Mouse (Mus musculus): ENCODE measurements at regions not wholly inside any gene's neighbourhood (a gene's known extent, or its start where the extent isn't known, plus 50 kb on each side); places are given as distances from the start of the nearest gene placed in this dataset.

GRCm38 (mm10) chr6:76825953-76826352, 328.4 kb upstream of the Gm9008 start:
- no peaks in the 10 kb centered on the region for H3K27me3 ChIP-seq (ENCODE audit: control insufficient read depth, insufficient read depth, insufficient read length)
- no peak for TF ChIP-seq MYOG (IDR thresholded peaks at IDR 0.05; ENCODE audit: control insufficient read depth, extremely low read depth, insufficient read length)
- TF ChIP-seq FOSL1 (IDR thresholded peaks at IDR 0.05; ENCODE audit: insufficient read depth, low read length, poor library complexity, severe bottlenecking), result no peak
- no peak for TF ChIP-seq MAX (IDR thresholded peaks at IDR 0.05)
- no peak for TF ChIP-seq CEBPB (IDR thresholded peaks at IDR 0.05; ENCODE audit: low read depth)
- no peak for TF ChIP-seq USF1 (IDR thresholded peaks at IDR 0.05; ENCODE audit: low read depth)
- TF ChIP-seq MYOD1 (IDR thresholded peaks at IDR 0.05; ENCODE audit: control insufficient read depth, insufficient read length, low read depth), result no peak
- no peak for TF ChIP-seq CTCF (IDR thresholded peaks at IDR 0.05; ENCODE audit: control insufficient read depth, insufficient read depth, insufficient read length)
- no peak overlapping the region for H3K4me3 ChIP-seq (ENCODE audit: insufficient read depth, poor library complexity, severe bottlenecking)
- H3K79me3 ChIP-seq (ENCODE audit: low read depth), result no peaks in the 10 kb centered on the region
- H3K79me2 ChIP-seq (ENCODE audit: control insufficient read depth, insufficient read depth), result no peaks in the 10 kb centered on the region
- H3ac ChIP-seq (ENCODE audit: control insufficient read depth, insufficient read length, low read depth), result no peak overlapping the region
- H3K36me3 ChIP-seq (ENCODE audit: control insufficient read depth, insufficient read depth), result no peaks in the 10 kb centered on the region

GRCm38 (mm10) chr6:76802969-76803368, 305.4 kb upstream of the Gm9008 start:
- no peak overlapping the region for H3K4me3 ChIP-seq (ENCODE audit: insufficient read depth, poor library complexity, severe bottlenecking)
- no peak overlapping the region for H3ac ChIP-seq (ENCODE audit: control insufficient read depth, insufficient read length, low read depth)
- TF ChIP-seq MYOD1 (IDR thresholded peaks at IDR 0.05; ENCODE audit: control insufficient read depth, insufficient read length, low read depth) (peak; percentile 63), FOSL1 (IDR thresholded peaks at IDR 0.05; ENCODE audit: insufficient read depth, low read length, poor library complexity, severe bottlenecking) (no peak)
- H3K36me3 ChIP-seq (ENCODE audit: control insufficient read depth, insufficient read depth), result no peaks in the 10 kb centered on the region
- H3K79me2 ChIP-seq (ENCODE audit: control insufficient read depth, insufficient read depth), result no peaks in the 10 kb centered on the region
- no peaks in the 10 kb centered on the region for H3K79me3 ChIP-seq (ENCODE audit: low read depth)
- no peaks in the 10 kb centered on the region for H3K27me3 ChIP-seq (ENCODE audit: control insufficient read depth, insufficient read depth, insufficient read length)

DNA sequence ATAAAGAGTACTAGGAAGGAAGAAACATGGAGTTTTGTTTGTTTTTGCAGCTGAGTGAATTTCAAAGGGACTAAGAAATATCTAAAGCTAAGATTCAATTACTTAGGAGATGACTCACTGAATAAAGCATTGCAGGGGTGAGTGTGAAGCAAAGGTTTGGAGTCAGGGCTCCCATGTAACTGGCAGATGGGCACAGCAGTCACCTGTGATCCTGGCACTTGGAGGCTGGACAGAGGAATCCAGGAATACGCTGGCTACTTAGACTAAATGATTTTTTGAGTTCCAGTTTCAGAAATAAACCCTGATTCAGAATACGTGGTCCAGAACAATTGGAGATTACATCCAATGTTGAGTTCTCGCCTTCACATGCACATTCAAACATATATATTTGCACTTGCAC, 282.6 kb upstream of the Gm9008 start:
- Histone ChIP-seq H3K27me3 (ENCODE audit: control insufficient read depth, insufficient read depth, insufficient read length) (no peaks in the 10 kb centered on the region), H3K79me2 (ENCODE audit: control insufficient read depth, insufficient read depth) (no peaks in the 10 kb centered on the region), H3K79me3 (ENCODE audit: low read depth) (no peaks in the 10 kb centered on the region), H3ac (ENCODE audit: control insufficient read depth, insufficient read length, low read depth) (no peak overlapping the region), H3K36me3 (ENCODE audit: control insufficient read depth, insufficient read depth) (no peaks in the 10 kb centered on the region), H3K4me3 (ENCODE audit: insufficient read depth, poor library complexity, severe bottlenecking) (no peak overlapping the region)
- TF ChIP-seq USF1 (IDR thresholded peaks at IDR 0.05; ENCODE audit: low read depth) (no peak), FOSL1 (IDR thresholded peaks at IDR 0.05; ENCODE audit: insufficient read depth, low read length, poor library complexity, severe bottlenecking) (no peak), CEBPB (IDR thresholded peaks at IDR 0.05; ENCODE audit: low read depth) (no peak), MYOD1 (IDR thresholded peaks at IDR 0.05; ENCODE audit: control insufficient read depth, insufficient read length, low read depth) (no peak), MAX (IDR thresholded peaks at IDR 0.05) (no peak), CTCF (IDR thresholded peaks at IDR 0.05; ENCODE audit: control insufficient read depth, insufficient read depth, insufficient read length) (no peak), MYOG (IDR thresholded peaks at IDR 0.05; ENCODE audit: control insufficient read depth, extremely low read depth, insufficient read length) (no peak)

DNA sequence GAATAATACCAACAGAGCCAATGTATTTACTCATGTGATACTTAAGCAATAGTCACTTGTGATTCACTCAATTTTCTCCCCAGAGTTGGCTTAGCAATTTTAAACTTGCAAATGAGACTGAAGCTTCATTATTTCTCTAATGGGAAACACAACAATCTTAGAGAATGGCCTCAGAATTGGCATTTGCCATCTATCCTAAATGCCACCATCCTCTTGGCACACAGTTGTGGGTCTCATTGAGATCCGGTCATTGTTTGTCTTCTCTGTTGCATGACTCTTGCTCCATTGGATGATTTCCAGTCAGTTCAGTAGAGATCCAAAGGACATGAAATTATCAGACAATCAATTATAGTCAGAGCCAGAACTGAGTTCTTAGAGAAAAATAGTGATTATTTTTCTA, 280.6 kb upstream of the Gm9008 start:
- Histone ChIP-seq H3K4me3 (ENCODE audit: insufficient read depth, poor library complexity, severe bottlenecking) (no peak overlapping the region), H3K27me3 (ENCODE audit: control insufficient read depth, insufficient read depth, insufficient read length) (no peaks in the 10 kb centered on the region), H3K79me3 (ENCODE audit: low read depth) (no peaks in the 10 kb centered on the region), H3K79me2 (ENCODE audit: control insufficient read depth, insufficient read depth) (no peaks in the 10 kb centered on the region), H3ac (ENCODE audit: control insufficient read depth, insufficient read length, low read depth) (no peak overlapping the region), H3K36me3 (ENCODE audit: control insufficient read depth, insufficient read depth) (no peaks in the 10 kb centered on the region)
- TF ChIP-seq CEBPB (IDR thresholded peaks at IDR 0.05; ENCODE audit: low read depth), result no peak
- no peak for TF ChIP-seq FOSL1 (IDR thresholded peaks at IDR 0.05; ENCODE audit: insufficient read depth, low read length, poor library complexity, severe bottlenecking)

DNA sequence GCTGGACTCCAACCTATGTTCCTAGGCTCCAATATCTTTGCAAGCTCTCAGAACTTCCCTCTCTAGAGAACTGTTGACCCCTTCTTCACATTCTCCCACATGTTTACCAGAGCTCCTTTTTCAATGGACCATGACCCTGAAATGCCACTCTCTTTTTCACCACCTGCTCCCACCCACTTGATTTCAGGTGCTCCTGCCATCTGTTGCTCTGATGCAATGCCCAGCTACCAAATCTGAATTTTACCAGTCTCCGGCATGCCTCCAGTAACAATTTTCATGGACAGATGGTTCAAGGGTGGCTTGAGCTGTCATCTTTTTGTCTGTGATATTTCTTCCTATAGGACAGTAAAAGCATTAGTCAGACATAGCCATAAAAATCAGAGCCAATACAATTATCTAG, 279.5 kb upstream of the Gm9008 start:
- no peaks in the 10 kb centered on the region for H3K79me3 ChIP-seq (ENCODE audit: low read depth)
- no peak overlapping the region for H3ac ChIP-seq (ENCODE audit: control insufficient read depth, insufficient read length, low read depth)
- no peak overlapping the region for H3K4me3 ChIP-seq (ENCODE audit: insufficient read depth, poor library complexity, severe bottlenecking)
- no peaks in the 10 kb centered on the region for H3K36me3 ChIP-seq (ENCODE audit: control insufficient read depth, insufficient read depth)
- no peaks in the 10 kb centered on the region for H3K27me3 ChIP-seq (ENCODE audit: control insufficient read depth, insufficient read depth, insufficient read length)
- no peak for TF ChIP-seq MYOD1 (IDR thresholded peaks at IDR 0.05; ENCODE audit: control insufficient read depth, insufficient read length, low read depth)
- no peak for TF ChIP-seq CEBPB (IDR thresholded peaks at IDR 0.05; ENCODE audit: low read depth)
- TF ChIP-seq MAX (IDR thresholded peaks at IDR 0.05), result no peak
- no peaks in the 10 kb centered on the region for H3K79me2 ChIP-seq (ENCODE audit: control insufficient read depth, insufficient read depth)

DNA sequence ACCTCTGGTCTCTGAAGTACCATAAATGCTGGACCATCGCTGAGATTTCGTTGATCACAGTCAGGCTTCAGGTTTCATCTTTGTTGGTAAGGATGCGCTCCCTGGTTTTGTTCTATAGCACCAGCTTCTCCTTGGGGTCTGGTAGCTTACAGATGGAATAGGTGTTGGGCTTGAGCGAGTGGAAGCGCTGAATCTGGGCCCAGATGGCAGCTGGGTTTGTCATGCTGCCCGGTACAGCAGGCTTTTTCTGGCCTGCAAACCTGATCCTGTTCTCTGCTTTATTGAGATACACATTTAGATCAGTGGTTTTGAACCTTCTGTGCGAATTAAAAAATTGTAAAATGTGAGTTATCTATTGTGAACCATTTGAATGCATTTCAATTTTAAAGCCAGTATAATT, 266.3 kb upstream of the Gm9008 start:
- no peak for TF ChIP-seq USF1 (IDR thresholded peaks at IDR 0.05; ENCODE audit: low read depth)
- no peak for TF ChIP-seq CTCF (IDR thresholded peaks at IDR 0.05; ENCODE audit: control insufficient read depth, insufficient read depth, insufficient read length)
- TF ChIP-seq MYOD1 (IDR thresholded peaks at IDR 0.05; ENCODE audit: control insufficient read depth, insufficient read length, low read depth), result no peak
- TF ChIP-seq CEBPB (IDR thresholded peaks at IDR 0.05; ENCODE audit: low read depth), result no peak
- no peak for TF ChIP-seq FOSL1 (IDR thresholded peaks at IDR 0.05; ENCODE audit: insufficient read depth, low read length, poor library complexity, severe bottlenecking)
- no peak for TF ChIP-seq MAX (IDR thresholded peaks at IDR 0.05)

More for the DNA sequence above, 266.3 kb upstream of the Gm9008 start:
- H3ac ChIP-seq (ENCODE audit: control insufficient read depth, insufficient read length, low read depth), result no peak overlapping the region
- no peaks in the 10 kb centered on the region for H3K36me3 ChIP-seq (ENCODE audit: control insufficient read depth, insufficient read depth)
- no peak overlapping the region for H3K4me3 ChIP-seq (ENCODE audit: insufficient read depth, poor library complexity, severe bottlenecking)
- no peaks in the 10 kb centered on the region for H3K79me3 ChIP-seq (ENCODE audit: low read depth)
- H3K27me3 ChIP-seq (ENCODE audit: control insufficient read depth, insufficient read depth, insufficient read length), result no peaks in the 10 kb centered on the region
- no peaks in the 10 kb centered on the region for H3K79me2 ChIP-seq (ENCODE audit: control insufficient read depth, insufficient read depth)
